Mouse (Mus musculus): ENCODE data around the gene Arhgap6. TPM values are rescaled to one million over a fixed set of nuclear protein-coding genes. Genes with fewer than 3 reads are reported as not detected.

Gene Arhgap6
- total RNA-seq, 1 experiment, result 1.8 TPM

GRCm38 (mm10) chrX:169153805-169154204 lies 358.9 kb downstream of the Arhgap6 start:
- Histone ChIP-seq H3K36me3 (ENCODE audit: control insufficient read depth, insufficient read depth, low read length, poor library complexity, severe bottlenecking) (no peaks in the 10 kb centered on the region), H3K4me3 (ENCODE audit: insufficient read depth in 1 of 2, low read depth in 1 of 2, low read length in 2 of 2, poor library complexity in 1 of 2, severe bottlenecking in 1 of 2) (no peak overlapping the region), H3K4me1 (ENCODE audit: control insufficient read depth in 2 of 2, insufficient read depth in 2 of 2, low read length in 2 of 2, poor library complexity in 1 of 2) (no peaks in the 10 kb centered on the region), H3K9me3 (ENCODE audit: control insufficient read depth, insufficient read depth, low read depth, low read length) (no peaks in the 10 kb centered on the region), H3K27ac (ENCODE audit: insufficient read depth, low read depth, low read length, poor library complexity, severe bottlenecking) (no peak overlapping the region), H3K9ac (ENCODE audit: insufficient read depth, low read depth, low read length, poor library complexity, severe bottlenecking) (no peak overlapping the region)
- no peak for DNase-seq (ENCODE audit: low read depth, low spot score)
- TF ChIP-seq ZNF384 (IDR thresholded peaks at IDR 0.05; ENCODE audit: low read depth, low read length) (no peak), HCFC1 (IDR thresholded peaks at IDR 0.05; ENCODE audit: borderline replicate concordance, insufficient read depth, low read length) (no peak)
- in situ Hi-C loops (cut with MboI; ENCODE audit: low sequenced_read_pairs in 2 of 2, unreplicated experiment in 2 of 2), result no loop called here

- Histone ChIP-seq H3K4me1 (ENCODE audit: control insufficient read depth in 2 of 2, insufficient read depth in 2 of 2, low read length in 2 of 2, poor library complexity in 1 of 2) (no peaks in the 10 kb centered on the region), H3K36me3 (ENCODE audit: control insufficient read depth, insufficient read depth, low read length, poor library complexity, severe bottlenecking) (no peaks in the 10 kb centered on the region), H3K9me3 (ENCODE audit: control insufficient read depth, insufficient read depth, low read depth, low read length) (no peaks in the 10 kb centered on the region), H3K27ac (ENCODE audit: insufficient read depth, low read depth, low read length, poor library complexity, severe bottlenecking) (no peak overlapping the region), H3K4me3 (ENCODE audit: insufficient read depth in 1 of 2, low read depth in 1 of 2, low read length in 2 of 2, poor library complexity in 1 of 2, severe bottlenecking in 1 of 2) (no peak overlapping the region), H3K9ac (ENCODE audit: insufficient read depth, low read depth, low read length, poor library complexity, severe bottlenecking) (no peak overlapping the region)
- TF ChIP-seq CHD2 (IDR thresholded peaks at IDR 0.05; ENCODE audit: low read depth, low read length) (no peak), ZC3H11A (IDR thresholded peaks at IDR 0.05; ENCODE audit: borderline replicate concordance, low read depth, low read length) (no peak), ZNF384 (IDR thresholded peaks at IDR 0.05; ENCODE audit: low read depth, low read length) (no peak), HCFC1 (IDR thresholded peaks at IDR 0.05; ENCODE audit: borderline replicate concordance, insufficient read depth, low read length) (no peak), MAFK (IDR thresholded peaks at IDR 0.05; ENCODE audit: insufficient read depth, low read depth, low read length) (no peak)
- in situ Hi-C loops (cut with MboI; ENCODE audit: low sequenced_read_pairs in 2 of 2, unreplicated experiment in 2 of 2), result no loop called here
- DNase-seq (ENCODE audit: low read depth, low spot score), result no peak
Measured at GRCm38 (mm10) chrX:169158385-169158784, 363.5 kb downstream of the Arhgap6 start.

- no peaks in the 10 kb centered on the region for H3K9me3 ChIP-seq (ENCODE audit: control insufficient read depth, insufficient read depth, low read depth, low read length)
- no peak for DNase-seq (ENCODE audit: low read depth, low spot score)
- in situ Hi-C loops (cut with MboI; ENCODE audit: low sequenced_read_pairs in 2 of 2, unreplicated experiment in 2 of 2), result no loop called here
- H3K4me1 ChIP-seq (ENCODE audit: control insufficient read depth in 2 of 2, insufficient read depth in 2 of 2, low read length in 2 of 2, poor library complexity in 1 of 2), result no peaks in the 10 kb centered on the region
- H3K9ac ChIP-seq (ENCODE audit: insufficient read depth, low read depth, low read length, poor library complexity, severe bottlenecking), result no peak overlapping the region
- no peak overlapping the region for H3K4me3 ChIP-seq (ENCODE audit: insufficient read depth in 1 of 2, low read depth in 1 of 2, low read length in 2 of 2, poor library complexity in 1 of 2, severe bottlenecking in 1 of 2)
- no peaks in the 10 kb centered on the region for H3K36me3 ChIP-seq (ENCODE audit: control insufficient read depth, insufficient read depth, low read length, poor library complexity, severe bottlenecking)
- H3K27ac ChIP-seq (ENCODE audit: insufficient read depth, low read depth, low read length, poor library complexity, severe bottlenecking), result no peak overlapping the region
- TF ChIP-seq HCFC1 (IDR thresholded peaks at IDR 0.05; ENCODE audit: borderline replicate concordance, insufficient read depth, low read length), result no peak
- no peak for TF ChIP-seq ZNF384 (IDR thresholded peaks at IDR 0.05; ENCODE audit: low read depth, low read length)
- no peak for TF ChIP-seq MAFK (IDR thresholded peaks at IDR 0.05; ENCODE audit: insufficient read depth, low read depth, low read length)
- no peak for TF ChIP-seq ZC3H11A (IDR thresholded peaks at IDR 0.05; ENCODE audit: borderline replicate concordance, low read depth, low read length)
- TF ChIP-seq CHD2 (IDR thresholded peaks at IDR 0.05; ENCODE audit: low read depth, low read length), result no peak
Measured at GRCm38 (mm10) chrX:169170981-169171380, 376.1 kb downstream of the Arhgap6 start.

DNA sequence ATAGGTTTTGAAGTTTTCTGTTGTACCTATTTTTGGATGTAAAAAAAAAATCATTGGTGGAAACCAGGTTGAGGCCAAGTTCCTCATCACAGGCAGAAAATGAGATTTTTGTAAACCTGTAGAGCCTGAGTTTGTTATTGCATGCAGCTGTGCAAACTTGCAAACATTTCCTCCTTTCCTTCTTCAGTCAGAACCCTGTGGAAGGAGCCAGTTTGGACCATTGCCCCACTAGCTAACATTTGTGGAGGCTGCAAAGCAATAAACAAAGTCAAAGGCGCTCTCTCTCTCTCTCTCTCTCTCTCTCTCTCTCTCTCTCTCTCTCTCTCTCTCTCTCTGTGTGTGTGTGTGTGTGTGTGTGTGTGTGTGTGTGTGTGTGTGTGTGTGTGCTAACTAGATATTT lies 378.9 kb downstream of the Arhgap6 start:
- DNase-seq (ENCODE audit: low read depth, low spot score), result no peak
- TF ChIP-seq HCFC1 (IDR thresholded peaks at IDR 0.05; ENCODE audit: borderline replicate concordance, insufficient read depth, low read length) (no peak), ZC3H11A (IDR thresholded peaks at IDR 0.05; ENCODE audit: borderline replicate concordance, low read depth, low read length) (no peak), ZNF384 (IDR thresholded peaks at IDR 0.05; ENCODE audit: low read depth, low read length) (no peak), CHD2 (IDR thresholded peaks at IDR 0.05; ENCODE audit: low read depth, low read length) (no peak), MAFK (IDR thresholded peaks at IDR 0.05; ENCODE audit: insufficient read depth, low read depth, low read length) (no peak)
- Histone ChIP-seq H3K9ac (ENCODE audit: insufficient read depth, low read depth, low read length, poor library complexity, severe bottlenecking) (no peak overlapping the region), H3K36me3 (ENCODE audit: control insufficient read depth, insufficient read depth, low read length, poor library complexity, severe bottlenecking) (no peaks in the 10 kb centered on the region), H3K9me3 (ENCODE audit: control insufficient read depth, insufficient read depth, low read depth, low read length) (no peaks in the 10 kb centered on the region), H3K4me3 (ENCODE audit: insufficient read depth in 1 of 2, low read depth in 1 of 2, low read length in 2 of 2, poor library complexity in 1 of 2, severe bottlenecking in 1 of 2) (no peak overlapping the region), H3K4me1 (ENCODE audit: control insufficient read depth in 2 of 2, insufficient read depth in 2 of 2, low read length in 2 of 2, poor library complexity in 1 of 2) (no peaks in the 10 kb centered on the region), H3K27ac (ENCODE audit: insufficient read depth, low read depth, low read length, poor library complexity, severe bottlenecking) (no peak overlapping the region)
- in situ Hi-C loops (cut with MboI; ENCODE audit: low sequenced_read_pairs in 2 of 2, unreplicated experiment in 2 of 2), result no loop called here

GRCm38 (mm10) chrX:169178634-169179033 lies 383.7 kb downstream of the Arhgap6 start:
- in situ Hi-C loops (cut with MboI; ENCODE audit: low sequenced_read_pairs in 2 of 2, unreplicated experiment in 2 of 2), result no loop called here
- TF ChIP-seq ZNF384 (IDR thresholded peaks at IDR 0.05; ENCODE audit: low read depth, low read length), result no peak
- no peak for TF ChIP-seq CHD2 (IDR thresholded peaks at IDR 0.05; ENCODE audit: low read depth, low read length)
- TF ChIP-seq HCFC1 (IDR thresholded peaks at IDR 0.05; ENCODE audit: borderline replicate concordance, insufficient read depth, low read length), result no peak
- no peak for TF ChIP-seq ZC3H11A (IDR thresholded peaks at IDR 0.05; ENCODE audit: borderline replicate concordance, low read depth, low read length)
- TF ChIP-seq MAFK (IDR thresholded peaks at IDR 0.05; ENCODE audit: insufficient read depth, low read depth, low read length), result no peak
- no peaks in the 10 kb centered on the region for H3K36me3 ChIP-seq (ENCODE audit: control insufficient read depth, insufficient read depth, low read length, poor library complexity, severe bottlenecking)
- no peak overlapping the region for H3K9ac ChIP-seq (ENCODE audit: insufficient read depth, low read depth, low read length, poor library complexity, severe bottlenecking)
- H3K4me3 ChIP-seq (ENCODE audit: insufficient read depth in 1 of 2, low read depth in 1 of 2, low read length in 2 of 2, poor library complexity in 1 of 2, severe bottlenecking in 1 of 2), result no peak overlapping the region
- no peaks in the 10 kb centered on the region for H3K9me3 ChIP-seq (ENCODE audit: control insufficient read depth, insufficient read depth, low read depth, low read length)
- H3K4me1 ChIP-seq (ENCODE audit: control insufficient read depth in 2 of 2, insufficient read depth in 2 of 2, low read length in 2 of 2, poor library complexity in 1 of 2), result no peaks in the 10 kb centered on the region
- no peak overlapping the region for H3K27ac ChIP-seq (ENCODE audit: insufficient read depth, low read depth, low read length, poor library complexity, severe bottlenecking)
- DNase-seq (ENCODE audit: low read depth, low spot score), result no peak
